Mouse (Mus musculus) olfactory bulb, adult 2 months (tissue): ENCODE results near the gene 1700092M07Rik.

Source experiments
- CTCF ChIP-seq: fragments of 200-500 bp; IDR thresholded peaks from 2 replicates; pipeline ENCODE4 v1.5.1; 2012; ENCODE audit warnings: low read depth, mild to moderate bottlenecking, low read length, moderate library complexity; ENCODE audit not compliant: insufficient read depth
- POLR2A ChIP-seq: fragments of 200-500 bp; IDR thresholded peaks from 2 replicates; pipeline ENCODE4 v1.6.1; 2012; ENCODE audit warnings: mild to moderate bottlenecking, low read depth, low read length, moderate library complexity; ENCODE audit not compliant: insufficient read depth

DNA sequence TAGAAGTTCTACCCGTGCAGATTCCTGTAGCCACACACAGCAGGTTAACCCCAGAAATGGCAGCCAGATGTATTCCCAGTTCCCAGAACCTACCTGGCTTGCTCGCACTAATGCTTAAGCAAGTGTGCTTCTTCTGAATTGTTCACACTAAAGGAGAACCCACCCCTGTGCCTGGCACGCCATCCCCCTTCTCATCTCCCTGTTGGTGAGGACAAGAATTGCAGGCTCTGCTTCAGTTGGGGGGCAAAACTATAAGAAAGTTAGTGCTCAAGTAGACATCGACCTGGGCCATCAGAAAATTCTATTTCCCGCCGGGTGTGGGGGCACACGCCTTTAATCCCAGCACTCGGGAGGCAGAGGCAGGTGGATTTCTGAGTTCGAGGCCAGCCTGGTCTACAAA lies 40.9 kb upstream of the 1700092M07Rik start:
- no peak for TF ChIP-seq CTCF
- TF ChIP-seq POLR2A, result no peak
